Mouse (Mus musculus): ENCODE measurements at regions not wholly inside any gene's neighbourhood (a gene's known extent, or its start where the extent isn't known, plus 50 kb on each side); places are given as distances from the start of the nearest gene placed in this dataset.

- Histone ChIP-seq H3K27me3 (no peaks in the 10 kb centered on the region), H3K4me1 (replicated peaks) (no peaks in the 10 kb centered on the region), H3K4me3 (replicated peaks) (no peak overlapping the region), H3K9ac (no peak overlapping the region), H3K9me3 (replicated peaks) (no peaks in the 10 kb centered on the region), H3K27ac (no peak overlapping the region), H3K4me2 (no peak overlapping the region), H3K36me3 (no peaks in the 10 kb centered on the region)
- ATAC-seq (ENCODE audit: low read depth) (no peak), DNase-seq (no peak)
- WGBS (ENCODE audit: insufficient replicate concordance) = 68% methylated on average over 14 of the region's 14 CpGs
These were observed 140.3 kb downstream of the Ptpn20 start for GRCm38 (mm10) chr14:33729115-33729884.

- Histone ChIP-seq H3K4me2 (no peak overlapping the region), H3K27ac (no peak overlapping the region), H3K4me3 (replicated peaks) (no peak overlapping the region), H3K36me3 (no peaks in the 10 kb centered on the region), H3K4me1 (replicated peaks) (no peaks in the 10 kb centered on the region), H3K27me3 (no peaks in the 10 kb centered on the region), H3K9ac (no peak overlapping the region), H3K9me3 (replicated peaks) (no peaks in the 10 kb centered on the region)
- ATAC-seq (ENCODE audit: low read depth) (no peak), DNase-seq (no peak)
- 40% methylated on average over 5 of the region's 5 CpGs for WGBS (ENCODE audit: insufficient replicate concordance)
These were observed 143.7 kb downstream of the Ptpn20 start for GRCm38 (mm10) chr14:33732698-33733097.

DNA sequence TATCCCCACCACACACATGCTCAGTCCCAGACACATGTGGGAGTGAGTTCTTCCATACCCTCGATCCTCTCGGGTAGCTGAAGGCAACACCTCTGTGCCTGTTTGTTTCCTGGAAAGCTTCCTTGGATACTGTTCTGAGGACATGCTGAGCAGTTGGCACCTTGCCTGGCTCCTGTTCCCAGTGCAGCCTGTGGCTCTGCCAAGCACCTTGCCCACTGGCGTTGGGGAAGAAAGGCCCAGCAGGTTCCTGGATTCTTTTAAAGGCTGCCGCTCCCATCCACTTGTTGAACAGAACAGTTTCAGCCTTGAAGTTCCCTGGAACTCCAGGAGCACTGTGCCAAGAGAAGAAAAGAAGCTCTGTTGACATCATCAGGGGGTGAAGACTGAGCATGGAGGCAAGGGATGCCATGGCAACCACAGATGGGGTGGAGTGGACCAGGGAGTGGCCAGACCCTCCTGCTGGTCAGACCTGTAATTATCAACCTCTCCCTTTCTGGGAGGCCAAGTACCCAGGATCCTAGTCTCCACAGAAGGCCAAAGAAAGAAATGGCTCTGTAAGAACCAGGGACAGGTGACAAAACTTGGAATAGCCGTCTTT lies 145.5 kb downstream of the Ptpn20 start:
- no peaks in the 10 kb centered on the region for H3K9me3 ChIP-seq (replicated peaks)
- no peaks in the 10 kb centered on the region for H3K4me1 ChIP-seq (replicated peaks)
- no peaks in the 10 kb centered on the region for H3K36me3 ChIP-seq
- H3K27ac ChIP-seq = no peak overlapping the region
- no peaks in the 10 kb centered on the region for H3K27me3 ChIP-seq
- H3K4me3 ChIP-seq (replicated peaks) = no peak overlapping the region
- no peak for DNase-seq
- no peak overlapping the region for H3K9ac ChIP-seq
- H3K4me2 ChIP-seq = no peak overlapping the region
- 73% methylated on average over 5 of the region's 5 CpGs for WGBS (ENCODE audit: insufficient replicate concordance)
- no peak for ATAC-seq (ENCODE audit: low read depth)

- H3K4me2 ChIP-seq = no peak overlapping the region
- no peaks in the 10 kb centered on the region for H3K4me1 ChIP-seq (replicated peaks)
- no peak for ATAC-seq (ENCODE audit: low read depth)
- H3K9ac ChIP-seq = no peak overlapping the region
- no peak overlapping the region for H3K4me3 ChIP-seq (replicated peaks)
- WGBS (ENCODE audit: insufficient replicate concordance) = 65% methylated on average over 3 of the region's 3 CpGs
- H3K36me3 ChIP-seq = no peaks in the 10 kb centered on the region
- no peak overlapping the region for H3K27ac ChIP-seq
- no peak for DNase-seq
- H3K9me3 ChIP-seq (replicated peaks) = no peaks in the 10 kb centered on the region
- H3K27me3 ChIP-seq = no peaks in the 10 kb centered on the region
These were observed 146.6 kb downstream of the Ptpn20 start for GRCm38 (mm10) chr14:33735653-33736052.

- no peak for DNase-seq
- Histone ChIP-seq H3K9me3 (replicated peaks) (no peaks in the 10 kb centered on the region), H3K27me3 (no peaks in the 10 kb centered on the region), H3K4me3 (replicated peaks) (no peak overlapping the region), H3K9ac (no peak overlapping the region), H3K4me1 (replicated peaks) (no peaks in the 10 kb centered on the region), H3K4me2 (no peak overlapping the region), H3K27ac (no peak overlapping the region), H3K36me3 (no peaks in the 10 kb centered on the region)
- WGBS (ENCODE audit: insufficient replicate concordance) = 67% methylated on average over 4 of the region's 4 CpGs
- ATAC-seq (ENCODE audit: low read depth) = no peak
These were observed 157.2 kb downstream of the Ptpn20 start for GRCm38 (mm10) chr14:33746181-33746580.

GRCm38 (mm10) chr14:33759656-33760055 lies 163.7 kb upstream of the Gdf10 start:
- no peak for ATAC-seq (ENCODE audit: low read depth)
- Histone ChIP-seq H3K27me3 (no peaks in the 10 kb centered on the region), H3K9me3 (replicated peaks) (no peaks in the 10 kb centered on the region), H3K9ac (no peak overlapping the region), H3K27ac (no peak overlapping the region), H3K4me1 (replicated peaks) (no peaks in the 10 kb centered on the region), H3K36me3 (no peaks in the 10 kb centered on the region), H3K4me3 (replicated peaks) (no peak overlapping the region), H3K4me2 (no peak overlapping the region)
- 65% methylated on average over 7 of the region's 7 CpGs for WGBS (ENCODE audit: insufficient replicate concordance)
- no peak for DNase-seq

DNA sequence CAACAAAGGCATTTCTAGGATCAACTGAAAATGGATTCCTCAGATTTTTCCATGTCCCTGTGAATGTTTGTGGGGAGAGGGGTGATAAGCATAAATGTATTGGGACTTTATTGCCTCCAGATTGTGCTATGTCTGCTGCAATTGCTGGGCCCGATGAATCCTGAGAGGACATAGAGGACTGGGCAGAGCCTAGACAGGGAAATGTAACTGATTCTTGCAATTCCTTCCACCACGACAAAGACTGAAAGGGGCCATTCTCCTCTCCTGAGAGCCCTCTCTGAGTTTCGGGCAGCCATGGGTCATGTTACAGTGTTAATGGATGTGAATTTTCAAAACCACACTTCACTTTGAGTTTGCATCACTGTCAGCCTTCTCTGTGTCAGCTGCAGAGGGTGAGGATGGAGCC lies 159.7 kb upstream of the Gdf10 start:
- no peaks in the 10 kb centered on the region for H3K9me3 ChIP-seq (replicated peaks)
- no peaks in the 10 kb centered on the region for H3K36me3 ChIP-seq
- ATAC-seq (ENCODE audit: low read depth) = no peak
- H3K4me2 ChIP-seq = no peak overlapping the region
- H3K27me3 ChIP-seq = no peaks in the 10 kb centered on the region
- H3K4me1 ChIP-seq (replicated peaks) = no peaks in the 10 kb centered on the region
- H3K27ac ChIP-seq = no peak overlapping the region
- WGBS (ENCODE audit: insufficient replicate concordance) = 59% methylated on average over 3 of the region's 3 CpGs
- H3K4me3 ChIP-seq (replicated peaks) = no peak overlapping the region
- no peak for DNase-seq
- H3K9ac ChIP-seq = no peak overlapping the region

GRCm38 (mm10) chr14:33765767-33766166 lies 157.6 kb upstream of the Gdf10 start:
- no peak overlapping the region for H3K9ac ChIP-seq
- WGBS (ENCODE audit: insufficient replicate concordance) = 44% methylated on average over 1 of the region's 1 CpGs
- H3K4me3 ChIP-seq (replicated peaks) = no peak overlapping the region
- ATAC-seq (ENCODE audit: low read depth) = no peak
- no peak overlapping the region for H3K4me2 ChIP-seq
- no peaks in the 10 kb centered on the region for H3K9me3 ChIP-seq (replicated peaks)
- H3K36me3 ChIP-seq = no peaks in the 10 kb centered on the region
- no peak overlapping the region for H3K27ac ChIP-seq
- H3K4me1 ChIP-seq (replicated peaks) = no peaks in the 10 kb centered on the region
- DNase-seq = no peak
- no peaks in the 10 kb centered on the region for H3K27me3 ChIP-seq

DNA sequence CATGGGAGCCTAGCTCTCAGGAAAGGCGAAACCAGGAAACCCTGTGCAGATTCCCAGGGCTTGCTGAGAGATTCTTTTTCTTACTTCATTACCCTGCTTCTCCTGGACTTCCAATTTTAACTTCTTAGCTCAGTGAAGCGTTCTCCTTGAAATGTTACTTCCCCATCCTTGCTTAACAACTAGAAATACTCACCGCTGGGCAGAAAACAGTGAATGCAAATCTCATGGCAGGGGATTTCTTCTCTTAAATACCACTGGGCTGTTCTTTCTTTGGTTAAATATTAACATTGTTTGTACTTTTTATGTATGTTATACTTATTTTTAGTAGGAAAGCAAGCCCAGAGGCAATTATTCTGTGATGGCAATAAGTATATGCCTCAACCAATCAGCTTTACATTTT lies 151.0 kb upstream of the Gdf10 start:
- Histone ChIP-seq H3K4me3 (replicated peaks) (no peak overlapping the region), H3K9me3 (replicated peaks) (no peaks in the 10 kb centered on the region), H3K4me2 (no peak overlapping the region), H3K36me3 (no peaks in the 10 kb centered on the region), H3K27ac (no peak overlapping the region), H3K9ac (no peak overlapping the region), H3K27me3 (no peaks in the 10 kb centered on the region), H3K4me1 (replicated peaks) (no peaks in the 10 kb centered on the region)
- 64% methylated on average over 3 of the region's 3 CpGs for WGBS (ENCODE audit: insufficient replicate concordance)
- no peak for DNase-seq
- ATAC-seq (ENCODE audit: low read depth) = no peak

DNA sequence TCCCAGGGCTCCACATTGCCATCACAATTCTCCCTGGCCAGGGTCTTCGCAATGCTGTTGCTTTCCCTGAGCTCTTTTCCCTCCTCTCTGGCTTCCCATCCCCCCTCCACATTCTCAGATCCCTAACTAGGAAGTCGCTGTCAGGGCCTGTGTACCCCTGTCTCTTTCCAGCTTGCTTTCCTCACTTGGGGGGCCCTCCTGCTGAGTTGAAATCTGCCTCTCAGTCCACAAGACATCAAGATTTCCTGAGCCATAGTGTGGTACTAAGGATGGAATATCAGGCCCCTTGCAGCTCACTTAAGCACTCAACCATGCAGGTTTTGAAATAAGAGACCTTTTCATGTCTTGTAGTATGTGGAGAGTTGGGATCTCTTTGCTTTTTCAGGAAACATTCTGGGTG lies 133.8 kb upstream of the Gdf10 start:
- WGBS (ENCODE audit: insufficient replicate concordance) = 29% methylated on average over 2 of the region's 2 CpGs
- Histone ChIP-seq H3K9ac (no peak overlapping the region), H3K4me2 (no peak overlapping the region), H3K27ac (no peak overlapping the region), H3K9me3 (replicated peaks) (no peaks in the 10 kb centered on the region), H3K36me3 (no peaks in the 10 kb centered on the region), H3K4me3 (replicated peaks) (no peak overlapping the region), H3K4me1 (replicated peaks) (no peaks in the 10 kb centered on the region), H3K27me3 (no peaks in the 10 kb centered on the region)
- ATAC-seq (ENCODE audit: low read depth) (no peak), DNase-seq (no peak)

DNA sequence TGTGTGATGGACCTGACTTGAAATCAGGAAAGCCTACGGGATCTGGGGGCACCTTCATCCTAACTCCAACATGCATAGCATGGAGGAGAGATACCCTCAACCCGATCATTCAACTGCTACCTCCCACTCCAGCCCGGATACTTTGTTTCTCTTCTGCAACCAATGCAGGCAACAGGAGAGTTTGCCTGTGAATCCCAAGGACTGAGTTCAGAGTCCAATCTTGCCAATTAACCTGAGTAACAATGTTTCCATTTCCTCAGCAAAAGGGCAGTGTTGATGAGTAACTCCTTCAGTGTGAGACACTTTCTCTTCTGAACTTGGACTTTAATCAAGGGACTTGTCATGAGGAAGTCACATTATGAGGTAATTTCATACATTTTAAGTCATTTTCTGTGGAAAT lies 129.1 kb upstream of the Gdf10 start:
- no peak for ATAC-seq (ENCODE audit: low read depth)
- Histone ChIP-seq H3K4me3 (replicated peaks) (no peak overlapping the region), H3K27ac (no peak overlapping the region), H3K36me3 (no peaks in the 10 kb centered on the region), H3K27me3 (no peaks in the 10 kb centered on the region), H3K4me2 (no peak overlapping the region), H3K4me1 (replicated peaks) (no peaks in the 10 kb centered on the region), H3K9me3 (replicated peaks) (no peaks in the 10 kb centered on the region), H3K9ac (no peak overlapping the region)
- WGBS (ENCODE audit: insufficient replicate concordance) = 50% methylated on average over 3 of the region's 3 CpGs
- no peak for DNase-seq
